Mouse (Mus musculus): ENCODE data around the gene Sf3b4.

DNA sequence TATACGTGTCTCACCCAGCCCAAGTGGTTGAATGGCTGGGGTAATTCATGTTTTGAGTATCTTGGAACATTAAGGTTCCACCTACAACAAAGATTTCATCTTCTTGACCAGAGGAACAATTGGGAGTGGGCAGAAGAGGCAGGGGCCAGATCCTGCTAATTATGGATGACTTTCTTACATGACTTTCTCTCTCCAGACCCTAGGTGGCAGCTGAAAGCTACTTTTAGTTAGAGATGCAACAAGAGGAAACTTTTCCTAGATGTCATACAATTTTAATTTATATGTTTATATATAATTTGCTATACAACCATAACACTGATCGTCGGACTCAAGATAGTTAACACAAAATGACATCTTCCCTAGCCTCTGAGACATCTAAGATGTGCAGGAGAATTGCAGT lies 35.7 kb downstream of the Sf3b4 start:
- TF ChIP-seq CTCF (IDR thresholded peaks at IDR 0.05; ENCODE audit: insufficient read depth, low read length): no peak
- no peak for TF ChIP-seq POLR2A (IDR thresholded peaks at IDR 0.05; ENCODE audit: borderline replicate concordance, extremely low read depth, low read depth, low read length)

All from lung, adult 2 months (tissue).